Mouse (Mus musculus): ENCODE measurements around the gene Gsto1.

- TF ChIP-seq CTCF (IDR thresholded peaks at IDR 0.05) (peak; percentile 5; the same call in 1 of the 2 replicates), EP300 (IDR thresholded peaks at IDR 0.05) (no peak)
Measured at GRCm38 (mm10) chr19:47854796-47855783, at the start of gene Gsto1.
